ENCODE assay signal across 12 mouse cellular contexts in the genomic region with DNA sequence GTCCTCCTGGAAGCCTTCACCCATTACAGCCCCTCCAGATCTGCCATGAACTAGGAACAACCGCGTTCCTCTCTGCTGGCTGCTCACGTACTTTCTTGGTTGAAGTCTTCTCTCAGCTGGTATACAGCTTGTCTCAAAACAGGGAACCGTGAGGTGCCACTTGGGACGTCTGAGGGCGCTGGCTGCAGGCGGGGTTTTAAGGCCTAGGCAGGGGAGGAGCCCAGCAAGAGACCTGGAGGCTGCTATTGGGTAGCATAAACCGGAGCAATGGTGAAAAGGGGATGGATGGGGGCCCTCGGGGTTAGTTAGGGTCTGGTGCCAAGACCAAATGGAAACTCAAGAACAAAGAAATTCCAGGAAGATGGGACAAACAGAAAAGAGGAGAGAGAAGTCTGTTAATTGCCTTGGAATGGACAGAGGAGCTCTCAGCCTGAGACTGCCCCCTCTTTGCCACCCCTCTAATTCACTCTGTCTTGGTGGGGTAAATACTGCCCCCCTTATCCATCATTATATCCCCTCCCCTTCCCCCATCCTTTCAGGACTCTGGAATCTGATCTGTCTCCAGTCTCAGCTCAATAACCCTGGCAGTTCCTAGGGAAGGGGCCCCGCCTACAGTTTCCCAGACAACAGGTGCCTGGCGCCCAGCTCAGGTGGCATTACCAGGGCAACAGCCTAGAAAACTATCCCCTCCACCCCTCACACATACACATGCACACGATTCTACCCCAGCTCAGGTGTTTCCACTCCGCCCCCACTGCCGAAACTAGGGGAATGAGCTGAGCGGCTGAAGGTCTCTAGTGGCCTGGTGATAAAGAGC. TPM values are rescaled to one million over a fixed set of nuclear protein-coding genes. Genes with fewer than 3 reads are reported as not detected.
DNase-seq lines count a peak whose midpoint lies in the region; ATAC-seq and TF ChIP-seq lines count a peak whose summit lies in the region.
"Had no signal": no experiment of that assay in that cellular context is flagged by ENCODE, and none has a peak within 500 bp of the region (broad histone marks: within the 10 kb centered on the region; RNA-seq: fewer than 3 reads in every experiment).

A gene (minus strand): TSS at position 171 of the 817 bp plus-strand sequence.

- peak; percentile 58 for ATAC-seq in lung, embryonic 15.5 days (ENCODE audit: borderline replicate concordance, extremely low read depth, low FRiP score, low TSS enrichment)
- ATAC-seq in hindbrain, embryonic 13.5 days (ENCODE audit: low FRiP score), result peak; percentile 51; the same call in 1 of the 2 replicates
- peak; percentile 76 for ATAC-seq in limb, embryonic 14.5 days (ENCODE audit: low FRiP score, low read depth)

- no peak for TF ChIP-seq POLR2A in brain, embryonic 14.5 days (IDR thresholded peaks at IDR 0.05; ENCODE audit: borderline replicate concordance, extremely low read depth, insufficient read depth, insufficient read length, poor library complexity, severe bottlenecking)
- TF ChIP-seq POLR2A in limb, embryonic 14.5 days (IDR thresholded peaks at IDR 0.05; ENCODE audit: borderline replicate concordance, extremely low read depth, insufficient read depth, insufficient read length), result no peak

- no peaks in the 10 kb centered on the region for H3K9me3 ChIP-seq in lung, embryonic 15.5 days
- H3K9me3 ChIP-seq in hindbrain, embryonic 13.5 days, result no peaks in the 10 kb centered on the region
- H3K9me3 ChIP-seq in limb, embryonic 14.5 days (ENCODE audit: control insufficient read depth, low read length), result no peaks in the 10 kb centered on the region

- H3K4me1 ChIP-seq in lung, embryonic 15.5 days, result peaks cover 37% of the 10 kb centered on the region
- peaks cover 24% of the 10 kb centered on the region for H3K4me1 ChIP-seq in hindbrain, embryonic 13.5 days (replicated peaks)
- H3K4me1 ChIP-seq in limb, embryonic 14.5 days (ENCODE audit: control insufficient read depth, insufficient read depth, low read length), result peaks cover 27% of the 10 kb centered on the region

- peaks cover 55% of the 10 kb centered on the region for H3K27me3 ChIP-seq in lung, embryonic 15.5 days
- H3K27me3 ChIP-seq in hindbrain, embryonic 13.5 days, result peaks cover 59% of the 10 kb centered on the region
- H3K27me3 ChIP-seq in limb, embryonic 14.5 days (ENCODE audit: control insufficient read depth, insufficient read depth, low read length), result peaks cover 39% of the 10 kb centered on the region

- peak within 1 kb of the TSS; percentile 34 for H3K4me2 ChIP-seq in lung, embryonic 15.5 days
- H3K4me2 ChIP-seq in hindbrain, embryonic 13.5 days, result 0 out of 2 replicates have a peak within 1 kb of the TSS, but pooled peaks have one; percentile 25
- H3K4me2 ChIP-seq in limb, embryonic 14.5 days (replicated peaks; ENCODE audit: low read depth, low read length, severe bottlenecking), result peak within 1 kb of the TSS; percentile 34

- DNase-seq in lung, postnatal 10 days, result no peak
- DNase-seq in brain, embryonic 14.5 days (ENCODE audit: low read depth), result peak; percentile 51
- no peak for DNase-seq in limb, embryonic 14.5 days (ENCODE audit: low spot score)
- no peak for DNase-seq in left cerebral cortex, postnatal 14 days (ENCODE audit: low spot score in 2 of 2)
- DNase-seq in adrenal gland, postnatal 10 days, result no peak
- DNase-seq in layer of hippocampus, postnatal 14 days (ENCODE audit: low spot score in 2 of 2), result no peak
- DNase-seq: heart, adult 2 months; lung, adult 2 months; thymus, adult 18-20 months had no signal

- no peak within 1 kb of the TSS for H3K9ac ChIP-seq in lung, embryonic 15.5 days
- H3K9ac ChIP-seq in hindbrain, embryonic 13.5 days, result peak within 1 kb of the TSS; percentile 15; the same call in 1 of the 2 replicates
- peak within 1 kb of the TSS; percentile 40 for H3K9ac ChIP-seq in limb, embryonic 14.5 days (ENCODE audit: low read depth, low read length, severe bottlenecking)

- no peaks in the 10 kb centered on the region for H3K36me3 ChIP-seq in lung, embryonic 15.5 days
- no peaks in the 10 kb centered on the region for H3K36me3 ChIP-seq in hindbrain, embryonic 13.5 days
- H3K36me3 ChIP-seq in limb, embryonic 14.5 days (ENCODE audit: control insufficient read depth, insufficient read depth, low read length), result no peaks in the 10 kb centered on the region

- WGBS in lung, embryonic 15.5 days, result 21% methylated on average over 15 of the region's 15 CpGs
- 14% methylated on average over 15 of the region's 15 CpGs for WGBS in hindbrain, embryonic 13.5 days
- 10% methylated on average over 15 of the region's 15 CpGs for WGBS in limb, embryonic 14.5 days

- 0 out of 2 replicates have a peak within 1 kb of the TSS, but pooled peaks have one; percentile 1 for H3K4me3 ChIP-seq in lung, embryonic 15.5 days
- no peak within 1 kb of the TSS; the same call in 1 of the 2 replicates for H3K4me3 ChIP-seq in hindbrain, embryonic 13.5 days
- peak within 1 kb of the TSS; percentile 20 for H3K4me3 ChIP-seq in limb, embryonic 14.5 days (replicated peaks; ENCODE audit: low read length)
- H3K4me3 ChIP-seq: heart, adult 2 months; layer of hippocampus, adult 2 months had no signal

- TF ChIP-seq CTCF in brain, embryonic 14.5 days (IDR thresholded peaks at IDR 0.05; ENCODE audit: borderline replicate concordance, extremely low read depth, insufficient read depth, insufficient read length), result no peak

- intact Hi-C loops in left cerebral cortex, postnatal 14 days (cut with DNase I), result no loop called here

- peak within 1 kb of the TSS; percentile 61 for H3K27ac ChIP-seq in lung, embryonic 15.5 days
- H3K27ac ChIP-seq in hindbrain, embryonic 13.5 days, result no peak within 1 kb of the TSS
- H3K27ac ChIP-seq in limb, embryonic 14.5 days (replicated peaks; ENCODE audit: low read depth, low read length), result peak within 1 kb of the TSS; percentile 33
- H3K27ac ChIP-seq: heart, adult 2 months; layer of hippocampus, adult 2 months had no signal

RNA-seq across cellular contexts. Expression of the gene that starts here (rescaled TPM):
- 4.4 and 4.8 TPM in 2 replicates for polyA plus RNA-seq in lung, embryonic 15.5 days (2015; fragmentation: Nextera tagmentation; extraction: Ambion mirVana)
- 0.92 and 0.93 TPM in 2 replicates for polyA plus RNA-seq in brain, embryonic 14.5 days (2012; rRNA removed)
- 1.4 and 2.5 TPM in 2 replicates for polyA plus RNA-seq in hindbrain, embryonic 13.5 days (2015; fragmentation: Nextera tagmentation; extraction: Ambion mirVana)
- polyA plus RNA-seq in limb, embryonic 14.5 days (2012; rRNA removed), result 4.0 and 5.1 TPM in 2 replicates
- polyA plus RNA-seq in limb, embryonic 14.5 days (2014; fragmentation: Nextera tagmentation; extraction: Ambion mirVana), result 5.9 and 9.6 TPM in 2 replicates
- under 1 TPM in 1 of 2 experiments, not detected in 1; 0.23 TPM for total RNA-seq in left cerebral cortex, postnatal 14 days (2021)
- total RNA-seq in adrenal gland, postnatal 10 days (2021), result not detected
- total RNA-seq in layer of hippocampus, postnatal 14 days (2021), result 1 to 10 TPM in 1 of 2 experiments, under 1 TPM in 1; 0.69 to 1.1 TPM
- total RNA-seq: heart, adult 2 months had no signal
- polyA plus RNA-seq: heart, adult 2 months had no signal

Comparison
In these comparisons a context has a peak if more than half of its experiments do, and no peak if none do; other contexts are left out.
1. Peak in DNase-seq in brain, embryonic 14.5 days; RNA of the gene not detected or under 1 TPM.